Mouse (Mus musculus): ENCODE data around the gene Tmem236. TPM values are rescaled to one million over a fixed set of nuclear protein-coding genes. Genes with fewer than 3 reads are reported as not detected.

Tmem236 gene
- total RNA-seq (2021): under 1 TPM in 1 of 2 experiments, not detected in 1; 0.14 TPM

- no peak for DNase-seq
- intact Hi-C loops (cut with DNase I): no loop called here
Measured at GRCm38 (mm10) chr2:14174334-14174733, at the start of gene Tmem236. Tmem236 (plus strand) TSS chr2:14174523.

GRCm38 (mm10) chr2:14126387-14126786 is 47.9 kb upstream of the Tmem236 start:
- intact Hi-C loops (cut with DNase I): no loop called here
- no peak for DNase-seq

- no peak for DNase-seq
- intact Hi-C loops (cut with DNase I): no loop called here
Measured at GRCm38 (mm10) chr2:14127629-14128028, 46.7 kb upstream of the Tmem236 start.

- DNase-seq: no peak
- intact Hi-C loops (cut with DNase I): loop anchor here (10.0 kb wide), 1 partner anchor 76 kb away; the partner anchor contains the start of gene Hacd1
Measured at GRCm38 (mm10) chr2:14130641-14131339, 43.5 kb upstream of the Tmem236 start.

- no peak for DNase-seq
Measured at GRCm38 (mm10) chr2:14132468-14133326, 41.6 kb upstream of the Tmem236 start.

GRCm38 (mm10) chr2:14136906-14137305 is 37.4 kb upstream of the Tmem236 start:
- intact Hi-C loops (cut with DNase I): loop anchor here (10.0 kb wide), 1 partner anchor 82 kb away; the partner anchor contains the start of gene Hacd1
- DNase-seq: no peak

More at GRCm38 (mm10) chr2:14132468-14133326, 41.6 kb upstream of the Tmem236 start:
- intact Hi-C loops (cut with DNase I): loop anchor here (10.0 kb wide), 1 partner anchor 78 kb away; the partner anchor contains the start of gene Hacd1

GRCm38 (mm10) chr2:14139590-14139989 is 34.7 kb upstream of the Tmem236 start:
- intact Hi-C loops (cut with DNase I): loop anchor here (10.0 kb wide), 1 partner anchor 85 kb away; the partner anchor contains the start of gene Hacd1
- DNase-seq: no peak

- intact Hi-C loops (cut with DNase I): no loop called here
- DNase-seq: no peak
Measured at GRCm38 (mm10) chr2:14140044-14140443, 34.3 kb upstream of the Tmem236 start.

GRCm38 (mm10) chr2:14145311-14145710 is 29.0 kb upstream of the Tmem236 start:
- intact Hi-C loops (cut with DNase I): no loop called here
- no peak for DNase-seq

GRCm38 (mm10) chr2:14146913-14147312 is 27.4 kb upstream of the Tmem236 start:
- DNase-seq: no peak
- intact Hi-C loops (cut with DNase I): no loop called here

- no peak for DNase-seq
- intact Hi-C loops (cut with DNase I): loop anchor here (5.0 to 10.0 kb wide), 2 partner anchors 144 to 854 kb away; no protein-coding TSS in a partner anchor
Measured at GRCm38 (mm10) chr2:14150829-14151228, 23.5 kb upstream of the Tmem236 start.

GRCm38 (mm10) chr2:14151854-14152253 is 22.5 kb upstream of the Tmem236 start:
- intact Hi-C loops (cut with DNase I): loop anchor here (5.0 to 10.0 kb wide), 2 partner anchors 143 to 855 kb away; no protein-coding TSS in a partner anchor
- no peak for DNase-seq

- no peak for DNase-seq
- intact Hi-C loops (cut with DNase I): loop anchor here (10.0 kb wide), 1 partner anchor 136 kb away; no protein-coding TSS in a partner anchor
Measured at GRCm38 (mm10) chr2:14159047-14159446, 15.3 kb upstream of the Tmem236 start.

GRCm38 (mm10) chr2:14159756-14160155 is 14.6 kb upstream of the Tmem236 start:
- intact Hi-C loops (cut with DNase I): loop anchor here (10.0 kb wide), 3 partner anchors 135 to 545 kb away; no protein-coding TSS in a partner anchor
- DNase-seq: no peak

GRCm38 (mm10) chr2:14164459-14165030 is 9.8 kb upstream of the Tmem236 start:
- intact Hi-C loops (cut with DNase I): loop anchor here (10.0 kb wide), 2 partner anchors 510 to 540 kb away; no protein-coding TSS in a partner anchor

GRCm38 (mm10) chr2:14165066-14165465 is 9.3 kb upstream of the Tmem236 start:
- intact Hi-C loops (cut with DNase I): loop anchor here (10.0 kb wide), 2 partner anchors 510 to 540 kb away; no protein-coding TSS in a partner anchor
- no peak for DNase-seq

More at GRCm38 (mm10) chr2:14164459-14165030, 9.8 kb upstream of the Tmem236 start:
- no peak for DNase-seq

GRCm38 (mm10) chr2:14165618-14166344 is 8.5 kb upstream of the Tmem236 start:
- no peak for DNase-seq
- intact Hi-C loops (cut with DNase I): loop anchor here (10.0 kb wide), 2 partner anchors 509 to 539 kb away; no protein-coding TSS in a partner anchor

- intact Hi-C loops (cut with DNase I): loop anchor here (10.0 kb wide), 2 partner anchors 507 to 537 kb away; no protein-coding TSS in a partner anchor
- DNase-seq: no peak
Measured at GRCm38 (mm10) chr2:14167721-14168120, 6.6 kb upstream of the Tmem236 start.

GRCm38 (mm10) chr2:14176460-14177193 is 2.3 kb downstream of the Tmem236 start:
- DNase-seq: no peak

More at GRCm38 (mm10) chr2:14176460-14177193, 2.3 kb downstream of the Tmem236 start:
- intact Hi-C loops (cut with DNase I): no loop called here

Data from left cerebral cortex, postnatal 4 days (tissue).